Mouse (Mus musculus) right cerebral cortex, postnatal 10 days (tissue): ENCODE measurements around the gene Hist1h2ag.

Source experiments
- DNase-seq, 2 experiments: peaks; one replicate each; pipeline ENCODE4 v3.0.0; 2021; ENCODE audit warnings: low spot score in 2 of 2

The Hist1h2ag gene

GRCm38 (mm10) chr13:22009642-22010041 lies 33.1 kb downstream of the Hist1h2ag start, which contains the start of gene Prss16:
Gene Prss16 (minus strand): TSS chr13:22009742.
- DNase-seq = no peak

GRCm38 (mm10) chr13:22008707-22009106 lies 34.0 kb downstream of the Hist1h2ag start:
- no peak for DNase-seq

DNA sequence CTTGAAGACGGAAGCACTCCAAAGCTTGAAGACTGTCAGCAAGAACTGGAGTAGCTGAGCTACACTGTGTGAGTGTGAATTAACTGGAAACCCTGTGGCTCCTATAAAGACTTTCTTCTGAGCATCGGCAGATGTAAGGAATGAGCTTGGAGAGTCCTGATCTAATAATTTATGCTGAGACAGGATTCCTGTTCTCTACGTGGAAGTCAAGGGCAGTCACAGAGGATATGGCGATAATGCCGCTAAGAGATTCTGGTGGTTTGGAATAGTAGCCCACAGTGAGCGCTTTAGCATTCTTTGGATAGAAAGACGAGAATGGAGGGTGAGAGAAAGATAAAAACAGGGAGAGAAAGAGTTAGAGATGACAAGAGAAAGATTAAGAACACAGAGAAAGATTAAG lies 34.9 kb downstream of the Hist1h2ag start:
- no peak for DNase-seq

- DNase-seq = no peak
Measured at GRCm38 (mm10) chr13:22007121-22007510, 35.6 kb downstream of the Hist1h2ag start.

DNA sequence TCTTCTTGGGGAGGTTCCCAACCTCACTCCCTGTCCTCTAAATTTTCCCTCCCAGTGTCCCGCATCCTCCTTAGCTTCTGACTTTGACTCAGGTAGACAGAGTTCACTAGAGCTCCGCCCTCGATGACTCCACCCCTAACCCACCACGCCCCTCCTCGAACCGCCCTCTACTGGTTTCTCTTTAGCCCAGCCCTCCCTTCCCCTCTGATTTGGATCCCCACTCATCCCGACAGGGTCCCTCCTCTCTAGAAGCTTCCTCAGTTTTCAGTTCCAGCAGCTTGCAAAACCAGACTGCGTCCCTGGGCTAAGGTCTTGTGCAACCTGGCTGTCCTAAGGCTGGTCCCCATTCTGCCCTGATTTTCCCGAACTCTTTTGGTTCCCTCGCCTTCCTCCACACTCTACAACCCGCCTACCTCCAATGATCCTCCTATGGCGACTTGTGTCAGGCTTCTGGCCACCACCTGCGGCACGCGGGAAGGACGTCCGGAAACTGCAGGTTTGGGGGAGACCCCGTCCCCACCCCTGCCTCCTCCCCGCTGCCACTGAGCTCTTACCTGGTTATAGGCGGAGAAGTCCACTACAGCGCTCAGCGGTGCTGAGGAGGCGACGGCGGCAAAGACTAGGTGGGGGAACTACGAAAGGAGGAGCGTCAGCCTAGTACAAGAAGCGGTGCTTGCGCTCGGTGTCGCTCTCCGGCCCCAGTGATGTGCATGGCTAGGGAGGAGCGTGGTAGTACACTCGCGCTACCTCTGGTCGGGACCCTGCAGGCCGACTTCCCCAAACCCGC lies 36.2 kb downstream of the Hist1h2ag start:
- DNase-seq = no peak

- DNase-seq = no peak
Measured at GRCm38 (mm10) chr13:22005605-22006333, 37.0 kb downstream of the Hist1h2ag start.

- no peak for DNase-seq
Measured at GRCm38 (mm10) chr13:22001823-22002222, 40.9 kb downstream of the Hist1h2ag start.

GRCm38 (mm10) chr13:22001346-22001745 lies 41.4 kb downstream of the Hist1h2ag start:
- DNase-seq = no peak

DNA sequence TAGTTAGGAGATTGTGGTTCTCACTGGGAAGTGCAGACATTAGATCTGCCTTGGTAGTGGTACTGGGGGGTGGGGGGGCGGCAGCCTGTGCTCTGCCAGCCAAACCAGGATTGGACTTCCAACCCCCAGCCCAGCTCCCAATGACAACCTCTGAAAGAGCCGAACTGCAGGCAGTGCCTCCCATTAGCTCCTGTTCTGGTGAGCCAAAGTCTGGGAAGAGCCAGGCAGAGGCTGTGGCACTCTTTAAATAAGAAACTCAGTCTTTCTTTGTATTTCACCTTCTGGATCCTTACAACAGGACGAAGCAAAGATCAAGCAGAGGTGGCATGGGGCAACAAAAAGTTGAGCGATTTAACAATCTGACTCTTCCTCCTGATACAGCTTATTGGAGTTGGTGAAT lies 43.6 kb downstream of the Hist1h2ag start:
- DNase-seq = no peak

- no peak for DNase-seq
Measured at GRCm38 (mm10) chr13:21998412-21998811, 44.3 kb downstream of the Hist1h2ag start.

DNA sequence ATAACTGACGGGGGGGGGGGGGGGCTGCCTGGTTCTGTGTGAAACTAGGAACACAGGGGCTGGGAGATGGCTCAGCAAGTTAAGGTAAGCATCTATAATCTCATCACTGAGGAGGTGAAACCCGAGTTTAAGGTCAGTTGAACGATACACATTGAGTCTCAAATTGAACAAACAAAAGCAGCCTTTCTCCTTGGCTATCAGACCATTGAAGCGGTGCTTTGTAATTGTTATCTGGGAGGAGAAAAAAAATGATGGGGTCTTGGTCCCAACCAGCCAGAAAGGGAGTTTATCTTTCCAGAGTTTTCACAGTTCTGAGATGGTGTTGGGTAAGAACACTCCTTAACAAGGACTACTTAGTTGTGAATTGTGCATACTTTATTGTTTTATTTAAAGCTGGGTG lies 44.9 kb downstream of the Hist1h2ag start:
- DNase-seq = no peak

- no peak for DNase-seq
Measured at GRCm38 (mm10) chr13:21997201-21997820, 45.4 kb downstream of the Hist1h2ag start.

- no peak for DNase-seq
Measured at GRCm38 (mm10) chr13:21996840-21997185, 45.9 kb downstream of the Hist1h2ag start.

DNA sequence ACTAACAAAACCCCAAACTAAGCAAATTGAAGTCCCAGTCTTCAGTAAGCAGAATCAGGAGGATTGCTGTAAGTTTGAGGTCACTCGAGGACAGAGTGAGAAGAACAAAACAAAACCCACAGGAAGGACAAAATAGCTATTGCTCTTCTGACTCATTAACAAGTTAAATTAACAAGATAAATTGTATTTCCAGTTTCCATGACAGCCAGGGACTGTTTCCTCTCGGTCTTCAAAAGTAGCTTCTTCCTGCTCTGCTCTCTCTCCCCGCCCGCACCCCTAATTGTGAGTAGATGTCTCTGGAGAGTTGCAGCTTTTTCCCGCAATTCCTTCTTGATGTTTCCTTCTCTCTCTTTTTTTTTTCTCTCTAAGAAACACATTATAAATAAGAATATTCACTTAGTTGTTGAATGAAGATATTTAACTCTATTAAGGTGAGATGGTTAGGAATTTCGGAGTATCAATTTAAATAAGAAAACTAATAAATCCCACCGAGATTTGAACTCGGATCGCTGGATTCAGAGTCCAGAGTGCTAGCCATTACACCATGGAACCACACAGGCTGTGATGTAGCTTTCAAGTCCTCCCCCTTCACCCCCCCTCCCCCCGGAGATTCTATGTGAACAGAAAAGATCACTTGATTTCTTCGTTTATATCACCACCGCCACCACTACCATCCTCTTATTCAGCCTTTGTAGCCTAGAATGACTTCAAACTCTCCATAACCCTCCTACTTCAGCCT lies 46.5 kb downstream of the Hist1h2ag start:
- no peak for DNase-seq

DNA sequence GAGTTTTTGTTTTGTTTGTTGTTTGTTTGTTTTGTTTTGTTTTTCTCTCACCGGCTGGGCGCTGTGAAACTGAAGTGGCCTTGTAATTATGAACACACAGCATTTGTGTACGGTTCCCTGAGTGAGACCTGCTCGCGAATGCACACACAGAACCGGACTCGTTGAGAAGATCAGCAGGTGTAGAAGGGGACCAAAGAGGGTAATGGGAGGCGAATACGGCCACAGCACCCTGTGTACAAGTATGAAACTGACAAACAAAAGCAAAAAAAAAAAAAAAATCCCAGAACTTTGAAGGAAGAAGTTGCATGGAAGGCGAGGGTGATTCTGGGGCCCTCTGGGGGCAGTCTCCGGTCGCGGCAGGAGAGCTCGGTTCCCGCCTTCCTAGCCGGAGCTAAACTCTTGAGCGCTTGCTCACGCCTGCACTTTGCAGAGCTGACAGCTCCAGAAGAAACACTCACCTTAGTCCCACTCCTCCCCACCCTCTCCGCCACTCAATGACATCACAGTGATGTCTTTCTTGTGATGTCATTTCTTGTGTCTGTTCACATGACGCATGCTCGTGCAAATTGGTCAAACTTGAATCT lies 47.3 kb downstream of the Hist1h2ag start:
- peak in 1 of 2 experiments; percentile 32 for DNase-seq

DNA sequence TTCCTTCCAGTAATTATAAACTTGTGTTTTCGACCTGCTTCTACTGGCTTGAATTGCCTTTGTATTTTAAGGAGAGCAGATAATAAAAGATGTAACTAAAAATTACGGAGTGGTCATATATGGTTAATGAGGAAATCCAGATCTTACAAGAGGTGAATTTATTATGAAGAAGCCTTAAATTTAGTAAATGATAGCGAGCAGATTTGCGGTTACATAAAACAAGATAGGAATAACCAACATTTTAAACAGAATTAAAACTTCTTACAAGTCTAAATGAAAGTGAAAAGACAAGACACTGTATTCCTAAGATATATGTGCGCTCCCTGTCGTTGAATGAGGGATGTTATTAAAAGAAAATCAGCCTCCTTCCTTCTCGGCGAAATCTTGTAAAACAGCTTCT lies 47.8 kb downstream of the Hist1h2ag start:
- no peak for DNase-seq

DNA sequence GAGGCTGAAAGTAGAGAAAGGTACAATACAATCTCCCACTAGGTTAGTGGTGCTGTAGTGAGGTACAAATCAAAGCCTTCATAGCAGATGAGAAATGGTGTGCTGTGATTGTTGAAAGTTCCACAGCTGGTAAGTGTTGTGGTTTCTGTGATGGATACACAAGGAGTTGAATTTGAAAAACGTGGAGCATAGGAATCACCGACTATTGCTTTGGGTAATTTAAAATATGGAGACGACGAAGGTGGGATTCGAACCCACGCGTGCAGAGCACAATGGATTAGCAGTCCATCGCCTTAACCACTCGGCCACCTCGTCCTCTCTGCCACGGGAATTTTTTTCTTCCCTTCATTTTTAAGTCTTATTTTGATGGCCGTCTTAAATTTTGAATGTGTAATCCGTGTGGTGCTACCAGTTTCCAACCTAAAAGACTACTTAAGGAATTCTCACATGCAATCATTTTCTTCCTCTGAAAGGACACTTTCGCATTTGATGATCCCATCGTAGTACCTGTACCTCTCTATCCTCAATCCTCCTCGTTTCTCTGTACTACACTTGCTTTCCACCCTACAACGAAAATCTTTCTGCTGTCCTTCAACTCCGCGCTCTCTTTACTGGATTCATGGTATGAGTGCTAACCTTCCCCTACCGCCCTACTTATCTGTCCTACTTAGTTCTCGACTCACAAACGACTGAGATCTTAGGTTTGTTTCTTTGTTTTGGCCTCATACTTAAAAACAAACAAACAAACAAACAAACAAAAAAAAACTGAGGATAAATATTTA lies 48.6 kb downstream of the Hist1h2ag start:
- DNase-seq = peak in 1 of 2 experiments; percentile 38

DNA sequence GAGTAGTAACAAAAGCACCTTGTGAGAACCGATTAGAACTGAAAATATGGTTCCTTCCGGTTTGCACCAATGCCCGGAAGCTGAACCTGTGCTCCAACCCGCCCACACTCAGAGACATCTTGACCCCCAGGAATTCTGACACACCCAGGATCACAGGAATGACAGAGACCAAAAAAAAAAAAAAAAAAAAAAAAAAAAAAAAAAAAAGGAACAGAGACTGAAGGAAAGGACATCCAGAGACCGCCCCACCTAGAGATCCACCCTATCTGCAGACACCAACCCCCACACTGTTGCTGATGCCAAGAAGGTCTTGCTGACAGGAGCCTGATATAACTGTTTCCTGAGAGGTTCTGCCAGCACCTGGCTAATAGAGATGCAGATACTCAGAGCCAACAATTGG lies 50.2 kb downstream of the Hist1h2ag start:
- no peak for DNase-seq
